23 mouse cellular contexts compared by ENCODE assay signal in the genomic region with DNA sequence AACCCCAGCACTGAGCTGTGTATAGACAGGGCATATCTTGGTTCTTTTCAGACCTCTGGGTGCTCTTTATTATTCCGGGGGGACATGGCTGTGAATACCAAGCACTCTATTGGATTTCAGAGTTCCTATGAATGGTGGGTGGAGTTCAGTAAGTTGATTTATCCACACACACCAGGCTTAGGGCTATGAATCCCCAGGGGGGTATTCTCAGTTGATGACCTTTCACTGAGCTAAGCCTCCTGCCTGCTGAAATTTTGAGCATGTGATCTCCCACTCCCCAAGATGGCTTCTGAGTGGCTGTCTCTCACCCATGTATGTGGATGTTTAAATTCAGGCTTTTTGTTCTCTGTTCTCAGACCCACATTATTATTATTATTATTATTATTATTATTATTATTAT.
"Had no signal": no experiment of that assay in that cellular context is flagged by ENCODE, and none has a peak within 500 bp of the region (broad histone marks: within the 10 kb centered on the region; RNA-seq: fewer than 3 reads in every experiment).

No protein-coding gene starts in this region.

- H3K27me3 ChIP-seq: intestine, embryonic 15.5 days; kidney, embryonic 15.5 days; limb, embryonic 12.5 days; limb, embryonic 15.5 days; stomach, embryonic 15.5 days had no signal

- H3K4me1 ChIP-seq: intestine, embryonic 15.5 days; kidney, embryonic 15.5 days; limb, embryonic 12.5 days; limb, embryonic 15.5 days; stomach, embryonic 15.5 days had no signal

- DNase-seq: kidney, adult 11 months; kidney, adult 8-10 months; kidney, postnatal 10 days; kidney, postnatal 36 days; left cerebral cortex, postnatal 4 days; liver, postnatal 0 days; lung, embryonic 14.5 days; right cerebral cortex, adult 18-20 months; right cerebral cortex, postnatal 14 days; right cerebral cortex, postnatal 4 days; thymus, adult 18-20 months; thymus, postnatal 36 days had no signal

- H3K4me3 ChIP-seq: intestine, embryonic 15.5 days; kidney, embryonic 15.5 days; limb, embryonic 12.5 days; limb, embryonic 15.5 days; midbrain, embryonic 10.5 days; stomach, embryonic 15.5 days had no signal

- H3K9ac ChIP-seq: intestine, embryonic 15.5 days; kidney, embryonic 15.5 days; limb, embryonic 12.5 days; limb, embryonic 15.5 days; liver, embryonic 14.5 days; liver, postnatal 0 days; lung, embryonic 14.5 days; stomach, embryonic 15.5 days had no signal

- H3K4me2 ChIP-seq: intestine, embryonic 15.5 days; kidney, embryonic 15.5 days; limb, embryonic 12.5 days; limb, embryonic 15.5 days; liver, embryonic 11.5 days; lung, embryonic 14.5 days; stomach, embryonic 15.5 days had no signal

- H3K9me3 ChIP-seq: intestine, embryonic 15.5 days; kidney, embryonic 15.5 days; limb, embryonic 12.5 days; limb, embryonic 15.5 days; midbrain, embryonic 10.5 days; stomach, embryonic 15.5 days had no signal

- ATAC-seq: intestine, embryonic 15.5 days; liver, postnatal 0 days; lung, postnatal 0 days; midbrain, embryonic 16.5 days had no signal

- H3K36me3 ChIP-seq: intestine, embryonic 15.5 days; kidney, embryonic 15.5 days; limb, embryonic 12.5 days; limb, embryonic 15.5 days; midbrain, embryonic 10.5 days; stomach, embryonic 15.5 days had no signal

- H3K27ac ChIP-seq: intestine, embryonic 15.5 days; kidney, embryonic 15.5 days; limb, embryonic 12.5 days; limb, embryonic 15.5 days; liver, embryonic 14.5 days; macrophage; midbrain, embryonic 10.5 days; stomach, embryonic 15.5 days had no signal
